Mouse (Mus musculus) cortical plate, adult 2 months (tissue): ENCODE data around the gene Efcab11.

Experiments
- CTCF ChIP-seq: fragments of 200-500 bp; IDR thresholded peaks from 2 replicates; pipeline ENCODE4 v1.5.1; 2011; ENCODE audit warnings: mild to moderate bottlenecking, control low read depth, low read length; ENCODE audit not compliant: insufficient read depth; ENCODE audit errors: extremely low read depth
- POLR2A ChIP-seq: fragments of 200-500 bp; IDR thresholded peaks from 2 replicates; pipeline ENCODE4 v1.6.1; 2011; ENCODE audit warnings: mild to moderate bottlenecking, low read length, control low read depth; ENCODE audit not compliant: insufficient read depth; ENCODE audit errors: extremely low read depth

GRCm38 (mm10) chr12:99844951-99845350 is 39.3 kb downstream of the Efcab11 start:
- no peak for TF ChIP-seq CTCF
- TF ChIP-seq POLR2A, result no peak
